Mouse (Mus musculus) small intestine, adult 2 months (tissue): ENCODE measurements around the gene Stoml2. TPM values are rescaled to one million over a fixed set of nuclear protein-coding genes. Genes with fewer than 3 reads are reported as not detected.

ENCODE experiments used
- H3K27ac ChIP-seq: fragments of 200-500 bp; 2 replicates; pipeline ENCODE4 v1.5.1; 2012; ENCODE audit warnings: low read depth, low read length, control low read depth, inconsistent platforms; ENCODE audit not compliant: insufficient read depth
- H3K27me3 ChIP-seq: fragments of 200-500 bp; 2 replicates; pipeline ENCODE4 v1.6.1; 2012; ENCODE audit warnings: mild to moderate bottlenecking, moderate library complexity, low read length, inconsistent platforms; ENCODE audit not compliant: control insufficient read depth, insufficient read depth
- H3K36me3 ChIP-seq: fragments of 200-500 bp; 2 replicates; pipeline ENCODE4 v1.6.1; 2012; ENCODE audit warnings: mild to moderate bottlenecking, low read length, control low read depth, inconsistent platforms; ENCODE audit not compliant: control insufficient read depth, insufficient read depth
- H3K4me1 ChIP-seq: fragments of 200-500 bp; 2 replicates; pipeline ENCODE4 v1.6.1; 2012; ENCODE audit warnings: low read length, inconsistent platforms, mixed read lengths; ENCODE audit not compliant: control insufficient read depth, insufficient read depth, insufficient read length
- H3K4me3 ChIP-seq: fragments of 200-500 bp; 2 replicates; pipeline ENCODE4 v1.5.1; 2012; ENCODE audit warnings: low read depth, mild to moderate bottlenecking, control low read depth, inconsistent platforms, low read length, moderate library complexity
- CTCF ChIP-seq: fragments of 200-500 bp; IDR thresholded peaks from 2 replicates; pipeline ENCODE4 v1.5.1; 2012; ENCODE audit warnings: low read depth, mild to moderate bottlenecking, control low read depth, inconsistent platforms, low read length, moderate library complexity, mixed read lengths; ENCODE audit not compliant: insufficient replicate concordance, insufficient read length; ENCODE audit errors: extremely low read depth
- POLR2A ChIP-seq: fragments of 200-500 bp; IDR thresholded peaks from 2 replicates; pipeline ENCODE4 v1.6.1; 2012; ENCODE audit warnings: low read depth, mild to moderate bottlenecking, control low read depth, inconsistent platforms, low read length, moderate library complexity
- WGBS: fragments of 180-500 bp; shearing (Covaris S2); methylation state at CpG from one replicate; pipeline ENCODE4 v1.1.7; 2018; 5-methylcytosine and 5-hydroxymethylcytosine counted together
- polyA plus RNA-seq: library from polyadenylated mRNA; depleted of rRNA; stranded (reverse); fragments of >200 nt; gene quantifications from 2 replicates; pipeline ENCODE4 v1.2.3, GENCODE M21; 2012; rRNA removed

Gene Stoml2
- polyA plus RNA-seq, 1 experiment, result 62.8 TPM

- TF ChIP-seq CTCF (no peak), POLR2A (no peak)
Measured at GRCm38 (mm10) chr4:42978062-42978461, 53.4 kb downstream of the Stoml2 start.

More at GRCm38 (mm10) chr4:42978062-42978461, 53.4 kb downstream of the Stoml2 start:
- Histone ChIP-seq H3K27ac (no peak overlapping the region), H3K27me3 (no peaks in the 10 kb centered on the region), H3K4me1 (no peaks in the 10 kb centered on the region), H3K4me3 (no peak overlapping the region), H3K36me3 (peaks cover 32% of the 10 kb centered on the region)
- 89% methylated on average over 4 of the region's 4 CpGs for WGBS

Other genes starting within 250 kb of the Stoml2 start
- gene Fam205a1, start 177.8 kb downstream of the Stoml2 start, polyA plus RNA-seq, result not detected in 2 replicates
- gene Gm12394, start 174.9 kb downstream of the Stoml2 start, polyA plus RNA-seq, result not detected in 2 replicates
- not detected in 2 replicates for gene Fam205c, start 157.5 kb downstream of the Stoml2 start, polyA plus RNA-seq
- gene Phf24, start 115.0 kb downstream of the Stoml2 start, polyA plus RNA-seq, result 0.37 and 0.46 TPM in 2 replicates
- 4.2 and 6.5 TPM in 2 replicates for gene Dnajb5, start 81.9 kb downstream of the Stoml2 start, polyA plus RNA-seq
- gene 1700022I11Rik, start 62.1 kb downstream of the Stoml2 start, polyA plus RNA-seq, result not detected in 2 replicates
- gene Vcp, start 31.2 kb downstream of the Stoml2 start, polyA plus RNA-seq, result 44.3 and 78.2 TPM in 2 replicates
- 3.9 and 9.5 TPM in 2 replicates for gene Fancg, start 21.2 kb downstream of the Stoml2 start, polyA plus RNA-seq
- 20.0 and 30.6 TPM in 2 replicates for gene Pigo, start 5.9 kb downstream of the Stoml2 start, polyA plus RNA-seq
- gene Fam214b, start 14.5 kb upstream of the Stoml2 start, polyA plus RNA-seq, result 36.1 and 70.5 TPM in 2 replicates
- 5.5 and 7.0 TPM in 2 replicates for gene Unc13b, start 27.2 kb upstream of the Stoml2 start, polyA plus RNA-seq
- gene Atp8b5, start 235.4 kb upstream of the Stoml2 start, polyA plus RNA-seq, result 0.03 and 0.11 TPM in 2 replicates